Mouse (Mus musculus): ENCODE measurements around the gene Hpca.

GRCm38 (mm10) chr4:129095276-129095675 is 26.6 kb downstream of the Hpca start:
- TF ChIP-seq FLI1 (IDR thresholded peaks at IDR 0.05; ENCODE audit: low read length) (no peak), GATA1 (IDR thresholded peaks at IDR 0.05; ENCODE audit: borderline replicate concordance, low read length) (no peak)

All from megakaryocyte, embryonic 14.5 days (primary cell).